Mouse (Mus musculus) CH12.LX (cell line): ENCODE data around the gene Wnt4. TPM values are rescaled to one million over a fixed set of nuclear protein-coding genes. Genes with fewer than 3 reads are reported as not detected.

Experiments used
- DNase-seq: peaks from one replicate; pipeline ENCODE4 v3.0.0-alpha.2; 2013; ENCODE audit errors: extremely low read depth
- H3K27ac ChIP-seq: 2 replicates; pipeline ENCODE4 v1.5.1; 2012; ENCODE audit warnings: low read depth, mild to moderate bottlenecking, control low read depth, moderate library complexity; ENCODE audit not compliant: insufficient read depth
- H3K27me3 ChIP-seq: replicated peaks from 2 replicates; pipeline ENCODE3; 2012; ENCODE audit warnings: inconsistent platforms
- H3K36me3 ChIP-seq, 2 experiments: replicated peaks in 1 of 2; 2 replicates each; pipeline versions ENCODE3 to v1.6.1; 2012; ENCODE audit warnings: inconsistent platforms in 1 of 2, low read length in 1 of 2, mild to moderate bottlenecking in 1 of 2, mixed read lengths in 1 of 2, moderate library complexity in 1 of 2; ENCODE audit not compliant: control insufficient read depth in 1 of 2, insufficient read depth in 1 of 2
- H3K4me1 ChIP-seq, 2 experiments: 2 replicates each; pipeline ENCODE4 v1.6.1; 2012; ENCODE audit warnings: inconsistent platforms in 1 of 2, moderate library complexity in 1 of 2; ENCODE audit not compliant: insufficient read depth in 2 of 2, control insufficient read depth in 1 of 2
- H3K4me2 ChIP-seq: 2 replicates; pipeline ENCODE4 v1.6.1; 2012; ENCODE audit warnings: low read depth, mild to moderate bottlenecking, control low read depth; ENCODE audit not compliant: poor library complexity, insufficient read depth, severe bottlenecking
- H3K4me3 ChIP-seq, 3 experiments: fragments of 150-350 bp in 1 of 3; sonication (generic) in 1 of 3; replicated peaks in 1 of 3; 2 replicates each; pipeline versions ENCODE3 to v1.5.1; 2011 to 2012; ENCODE audit warnings: low read depth in 2 of 3, low read length in 2 of 3, mild to moderate bottlenecking in 2 of 3, moderate library complexity in 2 of 3, control low read depth in 1 of 3, improper control_type of control experiment in 1 of 3, inconsistent platforms in 1 of 3, mixed read lengths in 1 of 3; ENCODE audit not compliant: poor library complexity in 1 of 3
- H3K79me2 ChIP-seq: replicated peaks from 2 replicates; pipeline ENCODE4 v1.6.1; 2012; ENCODE audit warnings: mild to moderate bottlenecking, moderate library complexity; ENCODE audit not compliant: control insufficient read depth, poor library complexity, insufficient read depth, severe bottlenecking; ENCODE audit errors: extremely low read depth
- H3K9ac ChIP-seq: 2 replicates; pipeline ENCODE4 v1.6.1; 2012; ENCODE audit warnings: low read depth, mild to moderate bottlenecking, control low read depth, moderate library complexity; ENCODE audit not compliant: insufficient read depth
- H3K9me3 ChIP-seq: replicated peaks from 2 replicates; pipeline ENCODE3; 2012; ENCODE audit warnings: low read length, inconsistent platforms, mixed read lengths
- BHLHE40 ChIP-seq: IDR thresholded peaks from 2 replicates; pipeline ENCODE4 v1.6.1; 2011; ENCODE audit warnings: mild to moderate bottlenecking, low read depth, low read length, improper control_type of control experiment
- CHD1 ChIP-seq: IDR thresholded peaks from 2 replicates; pipeline ENCODE4 v1.6.1; 2012; ENCODE audit warnings: low read depth, low read length, improper control_type of control experiment, inconsistent platforms
- CTCF ChIP-seq, 2 experiments: IDR thresholded peaks in 1 of 2; conservative IDR thresholded peaks in 1 of 2; 2 replicates each; pipeline ENCODE4 v1.5.1; 2011 to 2012; ENCODE audit warnings: low read depth in 2 of 2, low read length in 2 of 2, improper control_type of control experiment in 1 of 2, inconsistent platforms in 1 of 2, mild to moderate bottlenecking in 1 of 2, moderate library complexity in 1 of 2
- EP300 ChIP-seq: IDR thresholded peaks from 2 replicates; pipeline ENCODE4 v1.6.1; 2011; ENCODE audit warnings: low read length, improper control_type of control experiment
- ETS1 ChIP-seq: conservative IDR thresholded peaks from 2 replicates; pipeline ENCODE4 v1.6.1; 2012; ENCODE audit warnings: low read depth, mild to moderate bottlenecking, inconsistent platforms, low read length, improper control_type of control experiment, moderate library complexity
- GABPA ChIP-seq: IDR thresholded peaks from 2 replicates; pipeline ENCODE4 v1.6.1; 2012; ENCODE audit warnings: low read depth, low read length, improper control_type of control experiment, inconsistent platforms; ENCODE audit not compliant: insufficient replicate concordance
- HCFC1 ChIP-seq: IDR thresholded peaks from 2 replicates; pipeline ENCODE4 v1.6.1; 2012; ENCODE audit warnings: low read depth, mild to moderate bottlenecking, inconsistent platforms, low read length, improper control_type of control experiment
- JUND ChIP-seq: conservative IDR thresholded peaks from 2 replicates; pipeline ENCODE4 v1.6.1; 2011; ENCODE audit warnings: low read depth, low read length, improper control_type of control experiment
- KAT2A ChIP-seq: IDR thresholded peaks from 2 replicates; pipeline ENCODE4 v1.6.1; 2012; ENCODE audit warnings: low read length, improper control_type of control experiment, inconsistent platforms; ENCODE audit not compliant: insufficient replicate concordance
- MAFK ChIP-seq: IDR thresholded peaks from 2 replicates; pipeline ENCODE4 v1.6.1; 2011; ENCODE audit warnings: low read length, improper control_type of control experiment; ENCODE audit not compliant: insufficient replicate concordance
- MAZ ChIP-seq: IDR thresholded peaks from 2 replicates; pipeline ENCODE4 v1.6.1; 2012; ENCODE audit warnings: low read depth, mild to moderate bottlenecking, inconsistent platforms, low read length, improper control_type of control experiment, moderate library complexity
- MXI1 ChIP-seq: IDR thresholded peaks from 2 replicates; pipeline ENCODE4 v1.6.1; 2011; ENCODE audit warnings: mild to moderate bottlenecking, low read depth, low read length, improper control_type of control experiment
- MYC ChIP-seq: IDR thresholded peaks from 2 replicates; pipeline ENCODE4 v1.6.1; 2011; ENCODE audit warnings: low read depth, mild to moderate bottlenecking, improper control_type of control experiment, low read length
- NRF1 ChIP-seq: IDR thresholded peaks from 2 replicates; pipeline ENCODE4 v1.6.1; 2014; ENCODE audit warnings: low read depth, mild to moderate bottlenecking, inconsistent platforms, low read length, improper control_type of control experiment, moderate library complexity
- PAX5 ChIP-seq: IDR thresholded peaks from 2 replicates; pipeline ENCODE4 v1.6.1; 2012; ENCODE audit warnings: low read length, inconsistent platforms, mixed read lengths
- POLR2A ChIP-seq: IDR thresholded peaks from 2 replicates; pipeline ENCODE4 v1.6.1; 2011; ENCODE audit warnings: low read depth, mild to moderate bottlenecking, improper control_type of control experiment, low read length
- POLR2AphosphoS2 ChIP-seq: IDR thresholded peaks from 2 replicates; pipeline ENCODE4 v1.6.1; 2011; ENCODE audit warnings: low read depth, low read length, improper control_type of control experiment
- RAD21 ChIP-seq: IDR thresholded peaks from 2 replicates; pipeline ENCODE4 v1.6.1; 2011; ENCODE audit warnings: low read depth, mild to moderate bottlenecking, low read length, improper control_type of control experiment, moderate library complexity
- RCOR1 ChIP-seq: conservative IDR thresholded peaks from 2 replicates; pipeline ENCODE4 v1.6.1; 2012; ENCODE audit warnings: low read depth, mild to moderate bottlenecking, inconsistent platforms, low read length, improper control_type of control experiment
- SIN3A ChIP-seq: IDR thresholded peaks from 2 replicates; pipeline ENCODE4 v1.6.1; 2012; ENCODE audit warnings: low read length, improper control_type of control experiment, inconsistent platforms
- TBP ChIP-seq: conservative IDR thresholded peaks from 2 replicates; pipeline ENCODE4 v1.6.1; 2011; ENCODE audit warnings: low read depth, low read length, improper control_type of control experiment
- TCF12 ChIP-seq: IDR thresholded peaks from 2 replicates; pipeline ENCODE4 v1.6.1; 2014; ENCODE audit warnings: low read depth, mild to moderate bottlenecking, inconsistent platforms, low read length, improper control_type of control experiment
- UBTF ChIP-seq: IDR thresholded peaks from 2 replicates; pipeline ENCODE4 v1.6.1; 2012; ENCODE audit warnings: low read depth, mild to moderate bottlenecking, inconsistent platforms, low read length, improper control_type of control experiment, moderate library complexity
- USF1 ChIP-seq: IDR thresholded peaks from 2 replicates; pipeline ENCODE4 v1.6.1; 2014; ENCODE audit warnings: low read depth, mild to moderate bottlenecking, inconsistent platforms, low read length, improper control_type of control experiment
- USF2 ChIP-seq: conservative IDR thresholded peaks from 2 replicates; pipeline ENCODE4 v1.6.1; 2011; ENCODE audit warnings: low read depth, low read length, improper control_type of control experiment
- ZMIZ1 ChIP-seq: IDR thresholded peaks from 2 replicates; pipeline ENCODE4 v1.6.1; 2012; ENCODE audit warnings: low read depth, mild to moderate bottlenecking, inconsistent platforms, low read length, improper control_type of control experiment
- dilution Hi-C: fragments of 300-500 bp; cut with MboI; formaldehyde crosslinking; loops from 2 replicates; pipeline ENCODE4 v1.14.3; 2020; ENCODE audit warnings: low sequenced_read_pairs; ENCODE audit not compliant: extremely low pct_unique_long_range_greater_than_20kb, extremely low pct_ligation_motif_present
- in situ Hi-C: fragments of 300-500 bp; cut with MboI; formaldehyde crosslinking; loops from 3 replicates; pipeline ENCODE4 v1.14.3; 2019; ENCODE audit warnings: low sequenced_read_pairs, low pct_ligation_motif_present, low pct_unique_long_range_greater_than_20kb, mixed read lengths
- polyA plus RNA-seq: library from polyadenylated mRNA; unstranded; fragments of >175 nt; gene quantifications from 2 replicates; pipeline ENCODE4 v1.2.1, GENCODE M21; 2012; ENCODE audit warnings: low read depth; ENCODE audit not compliant: insufficient read length
- total RNA-seq, 2 experiments: library from RNA; depleted of rRNA; stranded (reverse); fragments of 300-350 nt in 1 of 2; fragments of >200 nt in 1 of 2; gene quantifications; 2 replicates each; pipeline ENCODE4 v1.2.3; 2012 to 2014

The Wnt4 gene
- total and polyA plus RNA-seq, 3 experiments, result not detected

DNA sequence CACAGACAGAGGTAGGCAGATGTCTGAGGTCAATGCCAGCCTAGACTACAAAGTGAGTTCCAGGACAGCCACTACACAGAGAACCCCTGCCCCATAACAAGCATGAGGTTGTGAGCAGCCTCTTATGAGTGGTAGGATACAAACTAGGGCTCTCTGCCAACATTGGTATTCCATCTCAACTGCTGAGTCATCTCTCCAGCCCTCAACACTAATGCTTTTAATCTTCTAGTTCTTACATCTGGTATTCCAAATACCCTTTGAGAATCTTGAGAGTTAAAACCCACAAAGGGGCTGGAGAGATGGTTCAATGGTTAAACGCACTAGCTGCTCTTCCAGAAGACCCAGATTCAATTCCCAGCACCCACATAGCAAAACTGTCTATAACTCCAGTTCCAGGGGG lies 62.1 kb downstream of the Wnt4 start:
- Histone ChIP-seq H3K27ac (no peak overlapping the region; the same call in 1 of the 2 replicates), H3K9ac (no peak overlapping the region), H3K4me1 (peaks cover 3 to 15% of the 10 kb centered on the region in 2 experiments; a peak in 2 of 4 replicates), H3K9me3 (no peaks in the 10 kb centered on the region), H3K79me2 (peaks cover 93% of the 10 kb centered on the region), H3K36me3 (peaks cover 7 to 76% of the 10 kb centered on the region in 2 experiments), H3K4me2 (no peak overlapping the region), H3K4me3 (no peak overlapping the region), H3K27me3 (no peaks in the 10 kb centered on the region)
- in situ Hi-C loops, result no loop called here
- no peak for TF ChIP-seq ETS1
- TF ChIP-seq BHLHE40, result no peak
- TF ChIP-seq SIN3A, result no peak
- TF ChIP-seq USF1, result no peak
- no peak; the same call in 1 of the 2 replicates for TF ChIP-seq POLR2AphosphoS2
- no peak for TF ChIP-seq HCFC1
- TF ChIP-seq MAFK, result 0 out of 2 replicates have a peak, but pooled peaks have one; percentile 33
- TF ChIP-seq MAZ, result no peak
- dilution Hi-C loops, result no loop called here
- DNase-seq, result no peak

DNA sequence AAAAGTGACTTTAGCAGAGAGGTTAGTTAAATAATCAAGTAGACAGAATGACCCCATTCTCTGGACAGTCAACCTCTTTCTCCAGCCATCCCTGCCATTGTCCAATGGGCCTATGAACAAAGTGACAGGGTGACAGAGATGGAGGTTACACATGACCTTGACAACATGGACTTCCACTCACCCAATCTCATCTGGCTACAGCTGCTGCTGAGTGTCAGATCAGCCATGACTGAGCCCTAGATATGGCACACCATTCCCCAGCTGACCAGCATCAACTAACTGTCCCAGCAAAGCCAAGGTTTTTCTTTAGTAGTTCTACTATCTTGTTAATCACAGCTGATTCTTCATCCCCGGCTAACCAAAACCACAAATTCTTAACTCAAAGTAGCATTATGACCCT lies 65.5 kb downstream of the Wnt4 start:
- no peak overlapping the region for H3K4me2 ChIP-seq
- no peak for TF ChIP-seq USF2
- TF ChIP-seq POLR2A, result no peak
- TF ChIP-seq MXI1, result no peak
- TF ChIP-seq UBTF, result no peak
- no peak for TF ChIP-seq JUND
- TF ChIP-seq POLR2AphosphoS2, result no peak
- TF ChIP-seq KAT2A, result no peak
- TF ChIP-seq NRF1, result no peak
- no peak for TF ChIP-seq TCF12
- TF ChIP-seq CTCF (conservative IDR thresholded peaks at IDR 0.05 in 1 of 2, IDR thresholded peaks at IDR 0.05 in 1 of 2; ENCODE audit: low read depth in 2 of 2, low read length in 2 of 2), result no peak
- no peak for TF ChIP-seq ZMIZ1
- TF ChIP-seq RCOR1, result no peak
- TF ChIP-seq CHD1, result no peak
- TF ChIP-seq EP300, result no peak
- no peak for TF ChIP-seq MYC
- no peak for TF ChIP-seq PAX5
- no peak for TF ChIP-seq RAD21
- TF ChIP-seq SIN3A, result no peak
- no peak for TF ChIP-seq TBP
- TF ChIP-seq GABPA, result no peak
- TF ChIP-seq, all 38 proteins: peak for 0
- peaks cover 98% of the 10 kb centered on the region for H3K79me2 ChIP-seq
- no peak overlapping the region for H3K4me3 ChIP-seq
- in situ Hi-C loops, result no loop called here
- no peaks in the 10 kb centered on the region for H3K27me3 ChIP-seq
- peaks cover 5 to 45% of the 10 kb centered on the region in 2 experiments for H3K4me1 ChIP-seq
- no peak overlapping the region for H3K27ac ChIP-seq
- H3K9me3 ChIP-seq, result no peaks in the 10 kb centered on the region
- peaks cover 5 to 75% of the 10 kb centered on the region in 2 experiments for H3K36me3 ChIP-seq
- dilution Hi-C loops, result no loop called here
- H3K9ac ChIP-seq, result no peak overlapping the region
- no peak for DNase-seq
